Mouse (Mus musculus) embryonic fibroblast, embryonic 13.5 days (primary cell): Measurements from ENCODE around the gene Usp48.
A peak's percentile ranks its signal among the peaks of the same experiment; 100 is the strongest.

Experiments used
- CTCF ChIP-seq: IDR thresholded peaks from 2 replicates; pipeline ENCODE4 v1.5.1; 2011; ENCODE audit warnings: mild to moderate bottlenecking, control low read depth, low read length, moderate library complexity, borderline replicate concordance; ENCODE audit not compliant: insufficient read depth
- POLR2A ChIP-seq: IDR thresholded peaks from 2 replicates; pipeline ENCODE4 v1.6.1; 2011; ENCODE audit warnings: low read depth, mild to moderate bottlenecking, control low read depth, low read length, moderate library complexity

DNA sequence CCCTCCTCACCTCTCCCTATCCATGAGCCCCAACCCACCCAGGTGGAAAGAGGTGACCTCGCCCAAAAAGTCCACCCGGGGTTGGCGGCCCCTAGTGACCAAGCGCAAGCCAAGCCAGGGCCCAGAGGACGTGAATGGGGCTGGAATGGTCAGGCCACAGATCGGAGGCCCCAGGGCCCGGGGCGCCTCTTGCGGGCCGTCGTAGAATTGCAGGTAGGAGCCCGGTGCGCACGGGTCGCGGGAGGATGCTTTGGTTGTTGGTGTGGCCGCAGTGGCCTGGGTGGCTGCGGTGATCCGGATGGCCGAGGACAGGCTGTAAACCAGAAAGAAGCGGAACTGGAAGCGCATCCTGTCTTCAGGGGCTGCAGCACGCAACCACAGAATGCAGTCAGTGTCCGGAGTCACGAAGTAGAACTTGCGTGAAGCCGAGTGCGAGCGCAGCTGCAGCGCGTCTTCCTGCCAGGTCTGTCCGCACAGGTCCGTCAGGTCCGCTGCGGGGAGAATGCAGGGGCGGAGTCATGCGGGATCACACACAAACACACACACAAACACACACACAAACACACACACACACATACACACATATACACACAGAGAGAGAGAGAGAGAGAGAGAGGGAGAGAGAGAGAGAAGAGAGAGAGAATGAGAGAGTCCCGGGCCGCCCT, 15.2 kb upstream of the Usp48 start:
- 0 out of 2 replicates have a peak, but pooled peaks have one; percentile 15 for TF ChIP-seq CTCF
- no peak for TF ChIP-seq POLR2A
